Mouse (Mus musculus): ENCODE measurements around the gene Ap1m2.

DNA sequence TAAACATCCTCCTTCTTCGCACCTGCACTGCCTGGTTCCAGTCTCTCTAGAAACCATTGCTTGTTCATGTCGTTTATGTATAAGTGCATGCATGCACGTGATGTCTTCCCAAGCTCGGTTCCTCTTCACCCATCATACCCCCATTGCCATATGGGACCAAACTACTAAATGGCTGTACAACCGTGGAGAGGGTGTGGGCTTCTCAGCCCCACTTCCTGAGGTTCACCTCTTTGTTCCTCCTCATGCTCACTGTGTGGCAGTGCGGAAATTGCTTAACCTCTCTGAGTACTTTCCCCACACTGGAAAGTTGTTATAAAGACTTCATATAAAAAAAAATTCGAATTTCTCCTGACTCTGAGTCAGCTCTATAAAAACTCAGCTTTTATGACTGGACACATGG, 4.6 kb upstream of the Ap1m2 start:
- TF ChIP-seq CTCF (IDR thresholded peaks at IDR 0.05; ENCODE audit: borderline replicate concordance, insufficient read depth, low read length) (no peak), POLR2A (IDR thresholded peaks at IDR 0.05; ENCODE audit: low read depth, low read length) (no peak)
